Mouse (Mus musculus): ENCODE data around the gene Krtap28-13. TPM values are rescaled to one million over a fixed set of nuclear protein-coding genes. Genes with fewer than 3 reads are reported as not detected.

Krtap28-13 gene
- polyA plus RNA-seq, 1 experiment from 2014 or later, result 2.9 TPM

GRCm38 (mm10) chr1:83044882-83045427, 15.8 kb upstream of the Krtap28-13 start, which contains the start of gene Gm47969:
Gm47969 (plus strand) TSS chr1:83044932.
- H3K9ac ChIP-seq, result no peak within 1 kb of the TSS
- 73% methylated on average over 5 of the region's 5 CpGs for WGBS
- H3K36me3 ChIP-seq, result no peaks in the 10 kb centered on the region
- no peak within 1 kb of the TSS for H3K4me2 ChIP-seq (replicated peaks)
- H3K4me3 ChIP-seq (replicated peaks), result no peak within 1 kb of the TSS
- H3K27me3 ChIP-seq, result no peaks in the 10 kb centered on the region
- no peak for ATAC-seq (ENCODE audit: insufficient number of reproducible peaks, low FRiP score, low TSS enrichment, low read depth)
- no peaks in the 10 kb centered on the region for H3K9me3 ChIP-seq (replicated peaks)
- H3K27ac ChIP-seq (replicated peaks), result no peak within 1 kb of the TSS
- H3K4me1 ChIP-seq, result no peaks in the 10 kb centered on the region

GRCm38 (mm10) chr1:83058481-83058880, 2.2 kb upstream of the Krtap28-13 start:
- no peak overlapping the region for H3K4me3 ChIP-seq (replicated peaks)
- no peaks in the 10 kb centered on the region for H3K9me3 ChIP-seq (replicated peaks)
- H3K36me3 ChIP-seq, result no peaks in the 10 kb centered on the region
- no peaks in the 10 kb centered on the region for H3K4me1 ChIP-seq
- no peak for ATAC-seq (ENCODE audit: insufficient number of reproducible peaks, low FRiP score, low TSS enrichment, low read depth)
- no peak overlapping the region for H3K4me2 ChIP-seq (replicated peaks)
- H3K27ac ChIP-seq (replicated peaks), result no peak overlapping the region
- H3K9ac ChIP-seq, result no peak overlapping the region
- WGBS, result 33% methylated on average over 1 of the region's 1 CpGs
- H3K27me3 ChIP-seq, result no peaks in the 10 kb centered on the region

- Histone ChIP-seq H3K36me3 (no peaks in the 10 kb centered on the region), H3K27ac (replicated peaks) (no peak within 1 kb of the TSS), H3K9me3 (replicated peaks) (no peaks in the 10 kb centered on the region), H3K4me1 (no peaks in the 10 kb centered on the region), H3K4me3 (replicated peaks) (no peak within 1 kb of the TSS), H3K27me3 (no peaks in the 10 kb centered on the region), H3K4me2 (replicated peaks) (no peak within 1 kb of the TSS), H3K9ac (no peak within 1 kb of the TSS)
- ATAC-seq (ENCODE audit: insufficient number of reproducible peaks, low FRiP score, low TSS enrichment, low read depth), result no peak
- WGBS, result 85% methylated on average over 9 of the region's 9 CpGs
Observed at GRCm38 (mm10) chr1:83059278-83059677, 1.5 kb upstream of the Krtap28-13 start, which contains the start of gene A030005K14Rik. A030005K14Rik (minus strand) TSS chr1:83059378.

- H3K4me3 ChIP-seq (replicated peaks), result no peak overlapping the region
- 22% methylated on average over 3 of the region's 3 CpGs for WGBS
- no peak overlapping the region for H3K9ac ChIP-seq
- H3K27ac ChIP-seq (replicated peaks), result no peak overlapping the region
- H3K36me3 ChIP-seq, result no peaks in the 10 kb centered on the region
- H3K4me1 ChIP-seq, result no peaks in the 10 kb centered on the region
- no peaks in the 10 kb centered on the region for H3K9me3 ChIP-seq (replicated peaks)
- no peak overlapping the region for H3K4me2 ChIP-seq (replicated peaks)
- H3K27me3 ChIP-seq, result no peaks in the 10 kb centered on the region
- ATAC-seq (ENCODE audit: insufficient number of reproducible peaks, low FRiP score, low TSS enrichment, low read depth), result no peak
Observed at GRCm38 (mm10) chr1:83064851-83065250, 4.1 kb downstream of the Krtap28-13 start.

- Histone ChIP-seq H3K4me3 (replicated peaks) (no peak overlapping the region), H3K9ac (no peak overlapping the region), H3K36me3 (no peaks in the 10 kb centered on the region), H3K4me2 (replicated peaks) (no peak overlapping the region), H3K9me3 (replicated peaks) (no peaks in the 10 kb centered on the region), H3K4me1 (no peaks in the 10 kb centered on the region), H3K27me3 (no peaks in the 10 kb centered on the region), H3K27ac (replicated peaks) (no peak overlapping the region)
- WGBS, result 80% methylated on average over 4 of the region's 4 CpGs
- no peak for ATAC-seq (ENCODE audit: insufficient number of reproducible peaks, low FRiP score, low TSS enrichment, low read depth)
Observed at GRCm38 (mm10) chr1:83066577-83066976, 5.8 kb downstream of the Krtap28-13 start.

- Histone ChIP-seq H3K4me1 (no peaks in the 10 kb centered on the region), H3K27ac (replicated peaks) (no peak overlapping the region), H3K9me3 (replicated peaks) (no peaks in the 10 kb centered on the region), H3K9ac (no peak overlapping the region), H3K4me3 (replicated peaks) (no peak overlapping the region), H3K4me2 (replicated peaks) (no peak overlapping the region), H3K36me3 (no peaks in the 10 kb centered on the region), H3K27me3 (no peaks in the 10 kb centered on the region)
- no peak for ATAC-seq (ENCODE audit: insufficient number of reproducible peaks, low FRiP score, low TSS enrichment, low read depth)
- WGBS, result 77% methylated on average over 10 of the region's 10 CpGs
Observed at GRCm38 (mm10) chr1:83067205-83067604, 6.5 kb downstream of the Krtap28-13 start.

- Histone ChIP-seq H3K9ac (peak overlapping the region; percentile 4; the same call in 1 of the 2 replicates), H3K27me3 (no peaks in the 10 kb centered on the region), H3K4me3 (replicated peaks) (peak overlapping the region; percentile 29), H3K36me3 (no peaks in the 10 kb centered on the region), H3K4me1 (no peaks in the 10 kb centered on the region), H3K9me3 (replicated peaks) (no peaks in the 10 kb centered on the region), H3K4me2 (replicated peaks) (peak overlapping the region; percentile 38), H3K27ac (replicated peaks) (no peak overlapping the region)
- WGBS, result 40% methylated on average over 15 of the region's 15 CpGs
- no peak for ATAC-seq (ENCODE audit: insufficient number of reproducible peaks, low FRiP score, low TSS enrichment, low read depth)
Observed at GRCm38 (mm10) chr1:83075526-83076189, 14.9 kb downstream of the Krtap28-13 start.

- Histone ChIP-seq H3K4me2 (replicated peaks) (peak overlapping the region; percentile 38), H3K9ac (peak overlapping the region; percentile 4; the same call in 1 of the 2 replicates), H3K4me1 (no peaks in the 10 kb centered on the region), H3K9me3 (replicated peaks) (no peaks in the 10 kb centered on the region), H3K4me3 (replicated peaks) (peak overlapping the region; percentile 29), H3K27me3 (no peaks in the 10 kb centered on the region), H3K27ac (replicated peaks) (no peak overlapping the region), H3K36me3 (no peaks in the 10 kb centered on the region)
- WGBS, result 43% methylated on average over 11 of the region's 11 CpGs
- ATAC-seq (ENCODE audit: insufficient number of reproducible peaks, low FRiP score, low TSS enrichment, low read depth), result no peak
Observed at GRCm38 (mm10) chr1:83076190-83076917, 15.6 kb downstream of the Krtap28-13 start.

- Histone ChIP-seq H3K36me3 (no peaks in the 10 kb centered on the region), H3K27me3 (no peaks in the 10 kb centered on the region), H3K4me1 (no peaks in the 10 kb centered on the region), H3K27ac (replicated peaks) (no peak overlapping the region), H3K9me3 (replicated peaks) (no peaks in the 10 kb centered on the region), H3K4me2 (replicated peaks) (no peak overlapping the region), H3K9ac (no peak overlapping the region), H3K4me3 (replicated peaks) (no peak overlapping the region)
- no peak for ATAC-seq (ENCODE audit: insufficient number of reproducible peaks, low FRiP score, low TSS enrichment, low read depth)
- WGBS, result 49% methylated on average over 6 of the region's 6 CpGs
Observed at GRCm38 (mm10) chr1:83077016-83077415, 16.3 kb downstream of the Krtap28-13 start.

GRCm38 (mm10) chr1:83084790-83085189, 24.1 kb downstream of the Krtap28-13 start:
- H3K9ac ChIP-seq, result no peak overlapping the region
- no peaks in the 10 kb centered on the region for H3K27me3 ChIP-seq
- H3K4me3 ChIP-seq (replicated peaks), result no peak overlapping the region
- no peaks in the 10 kb centered on the region for H3K36me3 ChIP-seq
- 91% methylated on average over 2 of the region's 2 CpGs for WGBS
- H3K9me3 ChIP-seq (replicated peaks), result no peaks in the 10 kb centered on the region
- no peak overlapping the region for H3K4me2 ChIP-seq (replicated peaks)
- H3K4me1 ChIP-seq, result no peaks in the 10 kb centered on the region
- ATAC-seq (ENCODE audit: insufficient number of reproducible peaks, low FRiP score, low TSS enrichment, low read depth), result no peak
- no peak overlapping the region for H3K27ac ChIP-seq (replicated peaks)

- no peak overlapping the region for H3K4me2 ChIP-seq (replicated peaks)
- no peaks in the 10 kb centered on the region for H3K4me1 ChIP-seq
- H3K9me3 ChIP-seq (replicated peaks), result no peaks in the 10 kb centered on the region
- H3K36me3 ChIP-seq, result no peaks in the 10 kb centered on the region
- no peak for ATAC-seq (ENCODE audit: insufficient number of reproducible peaks, low FRiP score, low TSS enrichment, low read depth)
- H3K27ac ChIP-seq (replicated peaks), result no peak overlapping the region
- H3K4me3 ChIP-seq (replicated peaks), result no peak overlapping the region
- 34% methylated on average over 3 of the region's 3 CpGs for WGBS
- no peak overlapping the region for H3K9ac ChIP-seq
- H3K27me3 ChIP-seq, result no peaks in the 10 kb centered on the region
Observed at GRCm38 (mm10) chr1:83091268-83091667, 30.5 kb downstream of the Krtap28-13 start.

Measured in embryonic facial prominence, embryonic 15.5 days (tissue).